Mouse (Mus musculus) stomach, embryonic 16.5 days (tissue): ENCODE data around the gene Bcs1l. TPM values are rescaled to one million over a fixed set of nuclear protein-coding genes. Genes with fewer than 3 reads are reported as not detected.

Experiments
- ATAC-seq: fragments of 200-750 bp; cut with Nextera tagmentation; 2 replicates; pipeline ENCODE4 v1.8.0; 2017; ENCODE audit warnings: moderate number of reproducible peaks, moderate TSS enrichment; ENCODE audit not compliant: insufficient read depth, low FRiP score
- H3K27ac ChIP-seq: fragments of 300-500 bp; sonication (generic); 2 replicates; pipeline ENCODE4 v1.5.1; 2014; ENCODE audit warnings: low read length
- H3K27me3 ChIP-seq: fragments of 300-500 bp; sonication (generic); 2 replicates; pipeline ENCODE4 v1.6.1; 2014; ENCODE audit warnings: low read length, control low read depth, mixed read lengths; ENCODE audit not compliant: control insufficient read depth, insufficient read depth
- H3K36me3 ChIP-seq: fragments of 300-500 bp; sonication (generic); 2 replicates; pipeline ENCODE4 v1.6.1; 2014; ENCODE audit warnings: low read length; ENCODE audit not compliant: control insufficient read depth, insufficient read depth
- H3K4me1 ChIP-seq: fragments of 300-500 bp; sonication (generic); 2 replicates; pipeline ENCODE4 v1.6.1; 2014; ENCODE audit warnings: low read length, control low read depth, mixed read lengths; ENCODE audit not compliant: control insufficient read depth, insufficient read depth
- H3K4me2 ChIP-seq: fragments of 300-500 bp; sonication (generic); 2 replicates; pipeline ENCODE4 v1.6.1; 2014; ENCODE audit warnings: low read depth, low read length, mixed read lengths
- H3K4me3 ChIP-seq: fragments of 300-500 bp; sonication (generic); replicated peaks from 2 replicates; pipeline ENCODE4 v1.5.1; 2014; ENCODE audit warnings: mild to moderate bottlenecking, low read length
- H3K9ac ChIP-seq: fragments of 300-500 bp; sonication (generic); 2 replicates; pipeline ENCODE4 v1.6.1; 2014; ENCODE audit warnings: low read length
- H3K9me3 ChIP-seq: fragments of 300-500 bp; sonication (generic); replicated peaks from 2 replicates; pipeline ENCODE4 v1.6.1; 2016; ENCODE audit warnings: low read length, control low read depth; ENCODE audit not compliant: control insufficient read depth
- WGBS: fragments of 180-500 bp; shearing (Covaris S2); extraction: QIAGEN DNeasy Blood & Tissue Kit; methylation state at CpG from one replicate; pipeline ENCODE4 v1.1.7; 2014; 5-methylcytosine and 5-hydroxymethylcytosine counted together
- polyA plus RNA-seq: library from polyadenylated mRNA; unstranded; fragments of >200 nt; fragmentation: Nextera tagmentation; extraction: Ambion mirVana; gene quantifications from 2 replicates; pipeline ENCODE4 v1.2.1, GENCODE M21; 2015

Gene Bcs1l
- polyA plus RNA-seq, result 17.0 and 17.2 TPM in 2 replicates

GRCm38 (mm10) chr1:74587773-74588445, at the start of gene Bcs1l, which contains the start of gene Zfp142:
Bcs1l (plus strand) TSS chr1:74588289.
Zfp142 (minus strand) TSS chr1:74588246.
- ATAC-seq, result peak; percentile 99
- under 1% methylated on average over 48 of the region's 48 CpGs for WGBS

GRCm38 (mm10) chr1:74538650-74539049, 49.4 kb upstream of the Bcs1l start:
- H3K4me3 ChIP-seq, result no peak overlapping the region

More at GRCm38 (mm10) chr1:74587773-74588445, at the start of gene Bcs1l, which contains the start of gene Zfp142:
- H3K9me3 ChIP-seq, result no peaks in the 10 kb centered on the region
- H3K4me3 ChIP-seq, result peak within 1 kb of the TSS; percentile 91
- peaks cover 17% of the 10 kb centered on the region for H3K4me1 ChIP-seq
- peak within 1 kb of the TSS; percentile 97 for H3K4me2 ChIP-seq
- H3K36me3 ChIP-seq, result 0 out of 2 replicates have a peak, but pooled peaks cover 2% of the 10 kb centered on the region
- no peaks in the 10 kb centered on the region for H3K27me3 ChIP-seq
- peak within 1 kb of the TSS; percentile 88 for H3K9ac ChIP-seq
- H3K27ac ChIP-seq, result peak within 1 kb of the TSS; percentile 90

GRCm38 (mm10) chr1:74542451-74542961, 45.6 kb upstream of the Bcs1l start, which contains the start of gene Plcd4:
Plcd4 (plus strand) TSS chr1:74542888.
- Histone ChIP-seq H3K27ac (no peak within 1 kb of the TSS), H3K36me3 (no peaks in the 10 kb centered on the region), H3K4me3 (no peak within 1 kb of the TSS), H3K27me3 (no peaks in the 10 kb centered on the region), H3K9me3 (no peaks in the 10 kb centered on the region), H3K4me2 (no peak within 1 kb of the TSS), H3K9ac (no peak within 1 kb of the TSS), H3K4me1 (no peaks in the 10 kb centered on the region; the same call in 1 of the 2 replicates)
- 7% methylated on average over 6 of the region's 6 CpGs for WGBS
- no peak for ATAC-seq

More at GRCm38 (mm10) chr1:74538650-74539049, 49.4 kb upstream of the Bcs1l start:
- Histone ChIP-seq H3K4me1 (no peaks in the 10 kb centered on the region; the same call in 1 of the 2 replicates), H3K9ac (no peak overlapping the region), H3K27ac (no peak overlapping the region), H3K36me3 (no peaks in the 10 kb centered on the region), H3K27me3 (no peaks in the 10 kb centered on the region), H3K4me2 (no peak overlapping the region), H3K9me3 (no peaks in the 10 kb centered on the region)
- no peak for ATAC-seq

- Histone ChIP-seq H3K9ac (no peak within 1 kb of the TSS), H3K4me2 (no peak within 1 kb of the TSS), H3K4me3 (no peak within 1 kb of the TSS), H3K4me1 (no peaks in the 10 kb centered on the region; the same call in 1 of the 2 replicates), H3K27me3 (no peaks in the 10 kb centered on the region), H3K27ac (no peak within 1 kb of the TSS), H3K36me3 (no peaks in the 10 kb centered on the region), H3K9me3 (no peaks in the 10 kb centered on the region)
- 74% methylated on average over 4 of the region's 4 CpGs for WGBS
- no peak for ATAC-seq
Measured at GRCm38 (mm10) chr1:74544184-74544583, 43.9 kb upstream of the Bcs1l start, which contains the start of gene Usp37. Usp37 (minus strand) TSS chr1:74544284.

- Histone ChIP-seq H3K4me3 (no peak overlapping the region), H3K9ac (no peak overlapping the region), H3K27me3 (no peaks in the 10 kb centered on the region), H3K9me3 (no peaks in the 10 kb centered on the region), H3K27ac (no peak overlapping the region), H3K36me3 (no peaks in the 10 kb centered on the region), H3K4me2 (no peak overlapping the region), H3K4me1 (no peaks in the 10 kb centered on the region)
- WGBS, result 82% methylated on average over 5 of the region's 5 CpGs
- ATAC-seq, result no peak
Measured at GRCm38 (mm10) chr1:74559061-74559460, 29.0 kb upstream of the Bcs1l start.

- no peak overlapping the region for H3K9ac ChIP-seq
- no peaks in the 10 kb centered on the region for H3K4me1 ChIP-seq
- H3K27me3 ChIP-seq, result no peaks in the 10 kb centered on the region
- ATAC-seq, result no peak
- no peaks in the 10 kb centered on the region for H3K9me3 ChIP-seq
- 89% methylated on average over 6 of the region's 6 CpGs for WGBS
- H3K36me3 ChIP-seq, result peaks cover 20% of the 10 kb centered on the region; the same call in 1 of the 2 replicates
- no peak overlapping the region for H3K4me3 ChIP-seq
- no peak overlapping the region for H3K27ac ChIP-seq
- H3K4me2 ChIP-seq, result no peak overlapping the region
Measured at GRCm38 (mm10) chr1:74565834-74566233, 22.3 kb upstream of the Bcs1l start.

- Histone ChIP-seq H3K36me3 (peaks cover 22% of the 10 kb centered on the region; the same call in 1 of the 2 replicates), H3K9me3 (no peaks in the 10 kb centered on the region), H3K27me3 (no peaks in the 10 kb centered on the region), H3K4me3 (no peak overlapping the region), H3K4me2 (no peak overlapping the region), H3K9ac (no peak overlapping the region), H3K4me1 (no peaks in the 10 kb centered on the region), H3K27ac (no peak overlapping the region)
- ATAC-seq, result no peak
- 91% methylated on average over 29 of the region's 29 CpGs for WGBS
Measured at GRCm38 (mm10) chr1:74569739-74570719, 18.1 kb upstream of the Bcs1l start.

GRCm38 (mm10) chr1:74582621-74583020, 5.5 kb upstream of the Bcs1l start:
- Histone ChIP-seq H3K4me1 (peaks cover 11% of the 10 kb centered on the region), H3K4me2 (no peak overlapping the region), H3K4me3 (no peak overlapping the region), H3K27ac (no peak overlapping the region), H3K9me3 (no peaks in the 10 kb centered on the region), H3K27me3 (no peaks in the 10 kb centered on the region), H3K9ac (no peak overlapping the region), H3K36me3 (peaks cover 9% of the 10 kb centered on the region; the same call in 1 of the 2 replicates)
- 82% methylated on average over 3 of the region's 3 CpGs for whole genome bisulfite sequencing
- no peak for ATAC-seq
